Mouse (Mus musculus) MEL (cell line): ENCODE measurements around the gene Cmss1. TPM values are rescaled to one million over a fixed set of nuclear protein-coding genes. Genes with fewer than 3 reads are reported as not detected.
A peak's percentile ranks its signal among the peaks of the same experiment; 100 is the strongest.

Experiments
- DNase-seq: peaks from one replicate; pipeline ENCODE4 v3.0.0; 2011; ENCODE audit warnings: low read depth, low spot score
- H3K27ac ChIP-seq: 2 replicates; pipeline ENCODE4 v1.5.1; 2012; ENCODE audit warnings: low read depth, mild to moderate bottlenecking, control low read depth, low read length, moderate library complexity; ENCODE audit not compliant: control insufficient read depth
- H3K27me3 ChIP-seq, 2 experiments: fragments of 150-350 bp in 1 of 2; sonication (generic) in 1 of 2; 2 replicates each; pipeline ENCODE4 v1.6.1; 2012; ENCODE audit warnings: low read length in 2 of 2, mild to moderate bottlenecking in 2 of 2, improper control_type of control experiment in 1 of 2, moderate library complexity in 1 of 2; ENCODE audit not compliant: insufficient read depth in 2 of 2, control insufficient read depth in 1 of 2
- H3K36me3 ChIP-seq, 2 experiments: 2 replicates each; pipeline ENCODE4 v1.6.1; 2012 to 2014; ENCODE audit warnings: low read length in 2 of 2, improper control_type of control experiment in 1 of 2, inconsistent platforms in 1 of 2, mild to moderate bottlenecking in 1 of 2; ENCODE audit not compliant: insufficient read depth in 2 of 2, control insufficient read depth in 1 of 2
- H3K4me1 ChIP-seq, 2 experiments: fragments of 150-350 bp in 1 of 2; sonication (generic) in 1 of 2; 2 replicates each; pipeline ENCODE4 v1.6.1; 2012; ENCODE audit warnings: low read length in 2 of 2, improper control_type of control experiment in 1 of 2, mild to moderate bottlenecking in 1 of 2; ENCODE audit not compliant: insufficient read depth in 2 of 2, control insufficient read depth in 1 of 2
- H3K4me3 ChIP-seq, 2 experiments: fragments of 150-350 bp in 1 of 2; sonication (generic) in 1 of 2; 2 replicates each; pipeline ENCODE4 v1.5.1; 2012; ENCODE audit warnings: low read depth in 2 of 2, low read length in 2 of 2, mild to moderate bottlenecking in 2 of 2, moderate library complexity in 2 of 2, control low read depth in 1 of 2, improper control_type of control experiment in 1 of 2; ENCODE audit not compliant: control insufficient read depth in 1 of 2, insufficient read depth in 1 of 2
- H3K79me2 ChIP-seq: 2 replicates; pipeline ENCODE4 v1.6.1; 2012; ENCODE audit warnings: mild to moderate bottlenecking, low read length, moderate library complexity; ENCODE audit not compliant: control insufficient read depth, poor library complexity, insufficient read depth
- H3K9ac ChIP-seq: 2 replicates; pipeline ENCODE4 v1.6.1; 2012; ENCODE audit warnings: low read depth, mild to moderate bottlenecking, control low read depth, low read length, moderate library complexity; ENCODE audit not compliant: control insufficient read depth, poor library complexity, severe bottlenecking
- H3K9me3 ChIP-seq: fragments of 150-350 bp; sonication (generic); replicated peaks from 2 replicates; pipeline ENCODE4 v1.6.1; 2012; ENCODE audit warnings: mild to moderate bottlenecking, low read length, improper control_type of control experiment, moderate library complexity; ENCODE audit not compliant: insufficient read depth
- CHD2 ChIP-seq: IDR thresholded peaks from 2 replicates; pipeline ENCODE4 v1.6.1; 2011; ENCODE audit warnings: low read length, improper control_type of control experiment
- CTCF ChIP-seq, 3 experiments: IDR thresholded peaks in 2 of 3; conservative IDR thresholded peaks in 1 of 3; 2 replicates each; pipeline ENCODE4 v1.5.1; 2011 to 2012; ENCODE audit warnings: low read length in 3 of 3, low read depth in 2 of 3, mild to moderate bottlenecking in 2 of 3, improper control_type of control experiment in 1 of 3, inconsistent platforms in 1 of 3, mixed read lengths in 1 of 3, moderate library complexity in 1 of 3; ENCODE audit not compliant: control insufficient read depth in 1 of 3, insufficient read depth in 1 of 3, poor library complexity in 1 of 3, severe bottlenecking in 1 of 3
- E2F4 ChIP-seq: IDR thresholded peaks from 2 replicates; pipeline ENCODE4 v1.6.1; 2011; ENCODE audit warnings: low read depth, low read length, improper control_type of control experiment, borderline replicate concordance
- ELF1 ChIP-seq: IDR thresholded peaks from 2 replicates; pipeline ENCODE4 v1.6.1; 2014; ENCODE audit warnings: low read depth, mild to moderate bottlenecking, inconsistent platforms, low read length, improper control_type of control experiment, moderate library complexity
- ETS1 ChIP-seq: IDR thresholded peaks from 2 replicates; pipeline ENCODE4 v1.6.1; 2012; ENCODE audit warnings: low read depth, mild to moderate bottlenecking, inconsistent platforms, low read length, improper control_type of control experiment, moderate library complexity
- GABPA ChIP-seq: IDR thresholded peaks from 2 replicates; pipeline ENCODE4 v1.6.1; 2012; ENCODE audit warnings: low read depth, mild to moderate bottlenecking, inconsistent platforms, low read length, improper control_type of control experiment, moderate library complexity
- HCFC1 ChIP-seq: IDR thresholded peaks from 2 replicates; pipeline ENCODE4 v1.6.1; 2012; ENCODE audit warnings: low read depth, mild to moderate bottlenecking, inconsistent platforms, low read length, improper control_type of control experiment, moderate library complexity
- JUND ChIP-seq: IDR thresholded peaks from 2 replicates; pipeline ENCODE4 v1.6.1; 2011; ENCODE audit warnings: low read depth, mild to moderate bottlenecking, improper control_type of control experiment, low read length
- MAFK ChIP-seq: IDR thresholded peaks from 2 replicates; pipeline ENCODE4 v1.6.1; 2011; ENCODE audit warnings: low read depth, mild to moderate bottlenecking, low read length, improper control_type of control experiment, borderline replicate concordance
- MAX ChIP-seq: IDR thresholded peaks from 2 replicates; pipeline ENCODE4 v1.6.1; 2011; ENCODE audit warnings: low read length, improper control_type of control experiment
- MAZ ChIP-seq: IDR thresholded peaks from 2 replicates; pipeline ENCODE4 v1.6.1; 2012; ENCODE audit warnings: low read depth, mild to moderate bottlenecking, inconsistent platforms, low read length, improper control_type of control experiment
- MXI1 ChIP-seq: IDR thresholded peaks from 2 replicates; pipeline ENCODE4 v1.6.1; 2011; ENCODE audit warnings: mild to moderate bottlenecking, low read depth, low read length, improper control_type of control experiment
- MYB ChIP-seq: IDR thresholded peaks from 2 replicates; pipeline ENCODE4 v1.6.1; 2011; ENCODE audit warnings: mild to moderate bottlenecking, low read depth, low read length, improper control_type of control experiment
- MYC ChIP-seq: IDR thresholded peaks from 2 replicates; pipeline ENCODE4 v1.6.1; 2011; ENCODE audit warnings: low read depth, mild to moderate bottlenecking, low read length, improper control_type of control experiment, moderate library complexity
- NELFE ChIP-seq: IDR thresholded peaks from 2 replicates; pipeline ENCODE4 v1.6.1; 2011; ENCODE audit warnings: low read depth, low read length, improper control_type of control experiment
- NRF1 ChIP-seq: IDR thresholded peaks from 2 replicates; pipeline ENCODE4 v1.6.1; 2014; ENCODE audit warnings: low read depth, mild to moderate bottlenecking, inconsistent platforms, low read length, improper control_type of control experiment, moderate library complexity; ENCODE audit not compliant: poor library complexity, insufficient read depth, severe bottlenecking
- POLR2AphosphoS5 ChIP-seq: IDR thresholded peaks from 2 replicates; pipeline ENCODE4 v1.6.1; 2012; ENCODE audit warnings: low read depth, borderline replicate concordance, mild to moderate bottlenecking, inconsistent platforms, low read length, moderate library complexity, mixed read lengths
- RAD21 ChIP-seq: IDR thresholded peaks from 2 replicates; pipeline ENCODE4 v1.6.1; 2011; ENCODE audit warnings: mild to moderate bottlenecking, low read depth, low read length, improper control_type of control experiment
- SIN3A ChIP-seq: IDR thresholded peaks from 2 replicates; pipeline ENCODE4 v1.6.1; 2012; ENCODE audit warnings: low read length, improper control_type of control experiment, inconsistent platforms
- TBP ChIP-seq: IDR thresholded peaks from 2 replicates; pipeline ENCODE4 v1.8.0; 2011; ENCODE audit warnings: low read depth, low read length, improper control_type of control experiment
- TCF12 ChIP-seq: IDR thresholded peaks from 2 replicates; pipeline ENCODE4 v1.6.1; 2014; ENCODE audit warnings: low read depth, mild to moderate bottlenecking, inconsistent platforms, low read length, improper control_type of control experiment, moderate library complexity
- UBTF ChIP-seq: IDR thresholded peaks from 2 replicates; pipeline ENCODE4 v1.6.1; 2012; ENCODE audit warnings: low read depth, mild to moderate bottlenecking, inconsistent platforms, low read length, improper control_type of control experiment, moderate library complexity, borderline replicate concordance; ENCODE audit not compliant: insufficient read depth
- USF1 ChIP-seq: IDR thresholded peaks from 2 replicates; pipeline ENCODE4 v1.6.1; 2014; ENCODE audit warnings: low read depth, mild to moderate bottlenecking, inconsistent platforms, low read length, improper control_type of control experiment, moderate library complexity
- ZC3H11A ChIP-seq: IDR thresholded peaks from 2 replicates; pipeline ENCODE4 v1.6.1; 2012; ENCODE audit warnings: low read depth, mild to moderate bottlenecking, inconsistent platforms, low read length, improper control_type of control experiment
- ZMIZ1 ChIP-seq: IDR thresholded peaks from 2 replicates; pipeline ENCODE4 v1.6.1; 2012; ENCODE audit warnings: low read depth, mild to moderate bottlenecking, inconsistent platforms, low read length, improper control_type of control experiment, moderate library complexity
- ZNF384 ChIP-seq: IDR thresholded peaks from 2 replicates; pipeline ENCODE4 v1.6.1; 2012; ENCODE audit warnings: low read depth, mild to moderate bottlenecking, inconsistent platforms, low read length, improper control_type of control experiment
- polyA plus RNA-seq, 2 experiments: library from polyadenylated mRNA; stranded (reverse) in 1 of 2; unstranded in 1 of 2; fragments of >175 nt in 1 of 2; fragments of >200 nt in 1 of 2; gene quantifications; 2 replicates each; pipeline versions ENCODE4 v1.2.1 to v1.2.4; 2012; ENCODE audit warnings: low replicate concordance in 2 of 2, low read depth in 1 of 2; ENCODE audit not compliant: insufficient read length in 2 of 2, insufficient read depth in 1 of 2, missing spikeins in 1 of 2
- total RNA-seq: library from RNA; depleted of rRNA; stranded (reverse); fragments of 300-350 nt; gene quantifications from 2 replicates; pipeline ENCODE4 v1.2.3, GENCODE M21; 2012

Gene Cmss1
- total and polyA plus RNA-seq, 3 experiments = 80.9 to 94.7 TPM; not detected in 1

DNA sequence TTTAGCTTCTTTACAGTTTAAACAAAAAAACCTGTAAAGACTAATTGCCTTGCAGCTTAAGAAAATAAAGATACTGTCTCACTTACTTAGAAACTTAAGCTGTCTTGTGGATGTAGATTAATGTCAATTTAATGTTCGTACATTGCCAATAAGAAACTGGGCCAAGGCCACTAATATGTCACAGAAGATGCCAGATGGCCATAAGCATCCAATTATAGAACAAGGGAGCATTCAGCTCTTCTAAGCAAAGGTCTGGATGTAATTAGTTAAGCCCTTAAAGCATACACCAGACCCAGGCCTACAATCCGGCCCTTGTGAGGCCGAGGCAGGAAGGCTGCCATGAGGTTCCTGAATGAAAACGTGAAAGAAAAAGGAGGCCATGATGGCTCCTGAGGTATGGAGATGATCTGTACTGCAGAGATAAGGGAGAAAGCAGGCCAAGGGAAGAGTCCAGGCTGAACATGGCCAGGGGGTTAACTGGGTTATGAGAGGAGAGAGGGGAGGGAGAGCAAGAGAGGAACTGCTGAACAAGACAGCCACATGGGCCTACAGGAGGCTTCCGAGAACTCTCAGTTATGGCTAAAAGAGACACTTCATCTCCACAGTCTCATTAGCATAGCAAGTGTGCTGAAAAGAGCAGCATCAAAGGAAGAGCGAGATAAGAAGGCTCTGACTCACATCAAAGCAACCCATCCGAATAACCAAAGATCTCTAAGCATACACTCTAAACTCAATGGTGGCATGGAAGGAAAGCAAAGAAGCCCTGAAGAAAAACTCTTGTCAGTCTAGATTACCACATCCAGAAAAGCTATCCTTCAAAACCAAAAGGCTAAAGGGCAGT lies 287.2 kb downstream of the Cmss1 start:
- peaks cover 0 to 3% of the 10 kb centered on the region in 2 experiments; a peak in 2 of 4 replicates for H3K36me3 ChIP-seq

GRCm38 (mm10) chr16:57318637-57319125 lies 288.0 kb downstream of the Cmss1 start:
- Histone ChIP-seq H3K9me3 (no peaks in the 10 kb centered on the region), H3K79me2 (no peaks in the 10 kb centered on the region), H3K27me3 (no peaks in the 10 kb centered on the region), H3K4me1 (peaks cover 0 to 4% of the 10 kb centered on the region in 2 experiments; a peak in 1 of 4 replicates), H3K36me3 (peaks cover 0 to 3% of the 10 kb centered on the region in 2 experiments; a peak in 2 of 4 replicates), H3K9ac (no peak overlapping the region)
- DNase-seq = no peak
- TF ChIP-seq CHD2 (no peak), MYB (no peak), GABPA (no peak), TBP (no peak), RAD21 (no peak), JUND (no peak), NELFE (no peak), ZNF384 (no peak), TCF12 (no peak), MAX (no peak), MYC (no peak), ZC3H11A (no peak)
- TF ChIP-seq, all 39 proteins: peak for 0
- Histone ChIP-seq H3K4me3 (no peak overlapping the region), H3K27ac (no peak overlapping the region)

More for the DNA sequence above, 287.2 kb downstream of the Cmss1 start:
- peak; percentile 34 for DNase-seq
- no peaks in the 10 kb centered on the region for H3K27me3 ChIP-seq
- no peak overlapping the region for H3K9ac ChIP-seq
- no peak overlapping the region for H3K4me3 ChIP-seq
- no peak overlapping the region for H3K27ac ChIP-seq
- peaks cover 0 to 4% of the 10 kb centered on the region in 2 experiments; a peak in 1 of 4 replicates for H3K4me1 ChIP-seq
- no peaks in the 10 kb centered on the region for H3K79me2 ChIP-seq
- no peak for TF ChIP-seq ZC3H11A
- no peak for TF ChIP-seq TCF12
- no peak for TF ChIP-seq CHD2
- TF ChIP-seq UBTF = no peak
- no peak for TF ChIP-seq TBP
- no peak for TF ChIP-seq ETS1
- TF ChIP-seq POLR2AphosphoS5 = no peak
- no peak for TF ChIP-seq CTCF (IDR thresholded peaks at IDR 0.05 in 2 of 3, conservative IDR thresholded peaks at IDR 0.05 in 1 of 3; ENCODE audit: control insufficient read depth in 1 of 3, insufficient read depth in 1 of 3, low read depth in 2 of 3, low read length in 3 of 3, poor library complexity in 1 of 3, severe bottlenecking in 1 of 3)
- no peak for TF ChIP-seq E2F4
- no peak for TF ChIP-seq GABPA
- TF ChIP-seq USF1 = no peak
- TF ChIP-seq SIN3A = no peak
- TF ChIP-seq MXI1 = no peak
- no peak for TF ChIP-seq MAFK
- TF ChIP-seq HCFC1 = no peak
- TF ChIP-seq ELF1 = no peak
- TF ChIP-seq MAZ = no peak
- TF ChIP-seq NRF1 = no peak
- no peak for TF ChIP-seq ZMIZ1
- no peak for TF ChIP-seq JUND
- H3K9me3 ChIP-seq = no peaks in the 10 kb centered on the region
